Mouse (Mus musculus) erythroid progenitor cell, adult 5-6 weeks (primary cell): ENCODE measurements around the gene Olfr545. TPM values are rescaled to one million over a fixed set of nuclear protein-coding genes. Genes with fewer than 3 reads are reported as not detected.

ENCODE experiments used
- ATAC-seq: replicated peaks from 2 replicates; pipeline ENCODE4 v1.8.0; 2016; ENCODE audit warnings: moderate number of reproducible peaks, mild to moderate bottlenecking, moderate TSS enrichment, inconsistent platforms; ENCODE audit not compliant: poor library complexity, low FRiP score, severe bottlenecking
- total RNA-seq, 2 experiments: library from RNA; stranded (forward) in 1 of 2; stranded (reverse) in 1 of 2; fragments of 150-400 nt in 1 of 2; fragments of 186-747, 209-891 nt in 1 of 2; gene quantifications; 2 replicates each; pipeline versions ENCODE4 v1.2.3 to v1.2.4; 2015 to 2017; ENCODE audit warnings: low replicate concordance in 2 of 2

Gene Olfr545
- total RNA-seq (2015; ENCODE audit: low replicate concordance) = not detected in 2 replicates
- total RNA-seq (2017; ENCODE audit: low replicate concordance) = not detected in 2 replicates

DNA sequence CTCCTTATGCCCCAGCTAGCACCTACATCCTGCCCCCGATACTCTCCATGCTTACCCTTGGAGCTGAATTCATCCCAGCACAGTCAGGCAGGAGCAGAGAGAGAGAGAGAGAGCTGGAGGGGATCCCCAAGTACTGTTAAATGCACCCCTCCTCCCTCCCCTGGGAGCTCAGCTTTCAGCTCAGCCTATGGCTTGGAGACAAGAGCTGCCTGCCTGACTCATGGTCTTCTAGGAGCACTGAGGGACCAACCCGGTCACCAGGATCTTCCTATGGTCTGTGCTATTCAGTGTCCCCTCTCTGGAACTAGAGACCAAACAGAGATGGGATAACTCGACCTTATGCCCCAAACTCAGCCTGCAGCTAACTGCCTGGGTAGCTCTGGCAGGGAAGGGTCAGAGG, at the start of gene Olfr545:
Olfr545 (minus strand) TSS at position 101 of the 400 bp plus-strand sequence.
- ATAC-seq = no peak

DNA sequence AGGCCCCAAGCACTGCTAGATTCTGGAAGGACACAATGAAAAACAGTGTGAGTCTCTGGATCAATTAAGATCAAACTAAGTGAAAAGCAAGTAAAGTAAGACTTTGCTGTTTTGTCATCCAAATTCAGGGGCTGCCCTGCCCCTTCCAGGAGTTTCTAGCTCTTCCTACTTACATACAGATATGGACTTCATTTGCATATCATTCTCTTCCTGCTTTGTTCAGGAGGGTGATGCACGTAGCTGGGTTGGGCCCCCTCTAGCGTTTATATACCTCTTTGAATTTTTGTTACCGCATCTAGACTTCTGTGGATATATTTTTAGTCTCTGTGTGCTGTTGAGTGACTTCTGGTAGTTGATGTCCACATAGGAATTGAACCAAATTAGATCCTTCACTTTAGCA, 41.9 kb upstream of the Olfr545 start:
- ATAC-seq = no peak

DNA sequence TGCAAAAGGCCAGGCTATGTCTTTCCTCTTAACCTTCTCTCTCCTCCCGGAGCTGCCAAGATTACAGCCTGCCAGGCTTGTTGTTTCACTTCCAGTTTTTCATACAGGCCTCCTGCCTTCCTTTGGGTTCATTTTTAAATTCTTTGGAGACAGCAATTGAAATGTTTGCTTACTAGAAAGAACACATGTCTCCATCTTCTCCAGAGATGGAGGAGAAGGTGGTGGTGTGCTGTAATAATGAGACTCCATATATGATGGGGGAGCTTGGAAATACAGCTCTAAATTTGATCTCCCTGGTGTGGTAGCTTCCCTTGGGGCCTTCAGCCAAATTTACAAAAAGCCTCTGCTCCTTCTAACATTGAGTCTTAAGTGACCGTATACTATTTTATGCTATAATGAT, 41.2 kb upstream of the Olfr545 start, which contains the start of gene Olfr548-ps1:
Olfr548-ps1 (plus strand) TSS at position 301 of the 400 bp plus-strand sequence.
- no peak for ATAC-seq

DNA sequence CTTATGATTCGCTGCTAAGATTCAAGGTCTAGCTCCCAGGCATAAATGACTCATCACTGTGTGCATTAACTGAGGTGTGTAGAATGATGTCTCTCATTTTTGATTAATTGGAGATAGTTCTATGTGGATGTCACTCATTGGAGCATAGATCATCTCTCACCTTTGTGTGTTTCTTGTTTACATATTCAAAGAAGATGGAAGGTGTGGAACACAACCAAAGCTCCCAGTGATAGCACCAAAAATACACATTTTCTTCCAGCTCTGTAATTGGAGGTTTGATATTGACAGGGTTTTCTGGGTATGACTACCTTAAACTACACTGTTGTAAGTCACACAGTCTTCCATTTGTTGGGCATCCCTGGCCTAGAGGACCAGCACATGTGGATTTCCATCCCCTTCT, 35.1 kb upstream of the Olfr545 start, which contains the start of gene Olfr547:
Olfr547 (plus strand) TSS at position 301 of the 400 bp plus-strand sequence.
- ATAC-seq = no peak

DNA sequence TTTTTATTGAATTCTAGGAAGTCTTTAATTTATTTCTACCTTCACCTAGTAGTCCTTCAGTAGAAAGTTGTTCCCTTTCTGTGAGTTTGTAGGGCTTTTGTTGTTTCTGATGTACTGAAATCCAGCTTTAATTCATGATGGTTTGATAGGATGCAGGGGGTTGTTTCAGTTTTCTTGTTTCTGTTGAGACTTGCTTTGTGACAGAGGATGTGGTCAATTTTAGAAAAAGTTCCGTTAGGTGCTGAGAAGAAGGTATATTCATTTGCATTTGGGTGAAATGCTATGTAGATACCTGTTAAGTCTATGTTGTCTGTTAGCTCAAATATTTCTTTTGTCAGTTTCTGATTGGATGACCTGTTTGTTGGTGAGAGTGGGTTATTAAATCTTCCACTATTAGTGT, 29.7 kb upstream of the Olfr545 start:
- ATAC-seq = no peak

DNA sequence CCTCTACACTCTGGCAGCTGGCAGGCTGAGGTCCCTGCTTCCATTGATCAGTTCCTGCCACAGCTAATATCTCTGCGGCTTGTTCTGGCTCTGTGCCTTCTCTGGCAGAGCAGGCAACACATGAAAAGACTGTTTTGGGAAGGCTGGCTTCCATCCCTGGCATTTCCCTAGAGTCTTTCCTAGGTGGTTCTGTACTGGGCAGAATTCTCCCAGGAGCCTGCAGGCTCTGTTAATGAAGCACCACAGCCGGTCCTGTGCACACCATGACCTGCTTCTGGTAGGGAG, 17.6 kb upstream of the Olfr545 start:
- no peak for ATAC-seq

DNA sequence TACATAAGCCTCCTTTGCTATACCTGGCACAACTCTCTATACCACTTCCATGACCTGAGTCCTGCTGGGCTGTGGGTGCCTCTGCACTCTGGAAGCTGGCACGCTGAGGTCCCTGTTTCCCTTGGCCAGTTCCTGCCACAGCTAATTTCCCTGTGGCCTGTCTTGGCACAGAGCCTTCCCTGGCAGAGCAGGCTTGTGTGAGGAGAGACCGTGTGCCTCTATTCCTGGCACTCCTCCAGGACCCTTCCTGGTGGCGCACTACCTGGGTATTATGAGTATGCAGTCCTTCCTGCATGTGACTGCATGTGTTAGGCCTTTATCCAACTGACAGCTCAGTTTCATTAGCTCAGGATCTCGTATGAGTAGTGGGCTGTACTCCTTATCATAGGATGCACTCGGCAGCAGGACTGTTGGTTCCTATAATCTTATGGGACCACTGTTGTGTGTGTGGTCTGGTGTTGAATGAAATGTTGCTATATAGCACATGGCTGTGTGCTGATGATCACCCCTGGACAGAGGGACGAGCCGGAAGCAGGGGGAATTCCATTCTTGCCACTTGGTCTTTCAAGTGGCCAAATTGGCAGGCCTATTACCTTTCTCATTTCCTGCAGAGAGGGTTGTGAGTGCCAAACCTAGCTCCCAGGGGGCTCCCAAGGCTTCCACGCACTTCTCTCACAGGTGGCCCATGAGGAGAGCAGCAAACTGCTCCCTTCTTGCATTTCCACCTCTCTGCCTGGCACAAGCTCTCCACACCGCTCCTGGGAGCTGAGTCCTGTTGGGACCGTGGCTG, 17.1 kb upstream of the Olfr545 start:
- no peak for ATAC-seq

DNA sequence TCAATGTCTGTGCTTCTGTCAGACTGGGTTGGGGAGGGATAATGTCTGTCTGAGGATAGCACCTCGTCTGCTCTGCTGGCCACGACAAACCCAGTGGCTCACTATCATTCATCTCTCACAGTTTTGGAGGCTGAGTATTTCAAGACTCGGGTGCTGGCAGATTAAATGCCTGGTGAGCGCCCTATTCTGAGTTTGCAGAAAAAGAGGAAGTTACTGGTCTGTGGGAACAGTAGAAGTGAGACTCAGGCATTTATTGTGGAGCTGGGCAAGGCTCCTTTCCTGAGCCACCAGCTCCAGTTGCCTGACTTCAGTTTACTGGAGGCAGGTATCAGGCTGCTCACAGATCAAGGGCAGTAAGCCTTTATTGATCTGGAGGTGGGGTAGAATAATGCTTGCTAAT, 14.8 kb upstream of the Olfr545 start:
- ATAC-seq = no peak

DNA sequence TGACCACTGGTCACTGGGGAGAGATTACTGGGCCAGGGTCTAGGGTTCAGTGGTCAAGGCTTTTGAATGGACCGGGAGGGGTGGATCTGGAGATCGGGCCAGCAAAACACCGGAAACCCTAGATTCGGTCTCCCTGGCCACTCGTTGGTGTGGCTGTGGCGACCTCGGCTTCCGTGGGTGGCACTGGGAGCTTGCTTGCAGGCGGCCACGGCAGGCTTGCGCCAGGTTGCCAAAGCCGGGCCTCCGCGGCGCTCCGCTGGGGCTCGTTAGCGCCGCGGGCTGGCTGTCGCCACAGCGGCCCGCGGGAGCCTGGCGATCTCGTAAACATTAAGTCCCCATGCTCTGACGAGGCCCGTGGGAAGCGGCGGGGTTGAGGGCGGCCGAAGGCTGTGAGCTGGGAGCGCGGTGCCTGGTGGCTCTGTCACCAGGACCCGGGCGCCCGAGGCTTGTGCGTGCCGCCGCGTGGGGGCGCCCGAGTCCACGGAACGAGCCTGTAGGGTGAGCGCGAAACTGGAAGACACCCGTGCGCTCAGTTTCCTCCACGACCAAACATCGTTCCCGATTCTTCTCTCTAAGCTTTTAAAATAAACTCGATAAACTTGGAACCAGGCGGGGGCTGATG, 13.6 kb upstream of the Olfr545 start:
- ATAC-seq = peak; percentile 72

DNA sequence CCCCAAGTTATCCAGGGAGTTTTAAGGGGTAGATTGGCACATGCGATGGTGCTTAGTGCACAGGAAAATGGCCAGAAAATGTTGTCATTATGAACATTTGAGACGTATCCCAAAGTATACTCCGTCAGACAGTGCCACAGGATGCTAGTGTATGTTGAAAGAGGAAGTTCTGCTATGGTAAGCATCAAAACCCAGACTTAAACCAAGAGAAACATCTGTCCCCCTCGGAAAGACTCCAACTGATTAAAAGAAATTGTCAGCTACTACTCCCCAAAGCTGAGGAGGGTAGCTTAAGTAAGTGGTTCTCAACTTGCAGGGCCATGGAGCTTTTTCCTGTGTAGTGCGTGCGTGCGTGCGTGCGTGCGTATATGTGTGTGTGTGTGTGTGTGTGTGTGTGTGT, 12.6 kb upstream of the Olfr545 start:
- ATAC-seq = no peak

DNA sequence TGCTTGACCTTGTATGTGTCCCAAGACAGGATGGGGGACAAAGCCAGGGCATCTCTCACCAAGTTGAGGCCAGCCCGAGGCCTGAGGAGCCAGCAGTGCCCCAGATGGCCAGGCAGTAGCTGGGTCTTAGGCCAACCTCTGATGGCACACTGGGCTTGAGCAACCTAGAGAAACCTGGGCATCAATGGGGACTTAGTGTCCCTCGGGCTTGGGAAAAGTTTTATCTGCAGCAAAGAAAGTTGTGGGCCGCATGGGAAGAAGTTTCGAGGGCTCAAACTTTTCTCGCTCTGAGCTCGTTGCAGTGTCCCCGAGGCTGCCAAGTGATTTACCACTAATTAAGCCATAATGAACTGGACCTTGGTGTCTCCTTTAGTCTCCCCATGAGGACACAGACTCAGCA, 10.4 kb upstream of the Olfr545 start:
- no peak for ATAC-seq

DNA sequence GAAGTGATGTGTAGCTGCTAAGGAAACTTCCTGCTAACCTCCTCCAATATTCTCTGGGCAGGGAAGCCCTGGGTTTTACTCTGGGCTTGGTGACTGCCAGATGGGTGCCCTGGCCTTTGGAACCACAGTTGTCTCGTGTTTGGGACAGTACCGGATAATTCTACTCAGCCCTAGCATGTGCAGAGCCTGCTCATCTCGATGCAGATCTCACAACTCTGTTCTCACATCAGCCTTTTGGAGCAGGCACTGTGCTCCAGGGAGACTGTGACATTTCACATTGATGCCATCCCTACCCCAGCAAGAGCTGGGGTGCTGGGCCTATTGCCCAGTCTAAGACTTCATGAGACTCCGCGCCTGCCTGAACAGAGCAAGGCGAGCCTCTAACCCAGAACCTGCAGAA, 9.3 kb upstream of the Olfr545 start:
- no peak for ATAC-seq

DNA sequence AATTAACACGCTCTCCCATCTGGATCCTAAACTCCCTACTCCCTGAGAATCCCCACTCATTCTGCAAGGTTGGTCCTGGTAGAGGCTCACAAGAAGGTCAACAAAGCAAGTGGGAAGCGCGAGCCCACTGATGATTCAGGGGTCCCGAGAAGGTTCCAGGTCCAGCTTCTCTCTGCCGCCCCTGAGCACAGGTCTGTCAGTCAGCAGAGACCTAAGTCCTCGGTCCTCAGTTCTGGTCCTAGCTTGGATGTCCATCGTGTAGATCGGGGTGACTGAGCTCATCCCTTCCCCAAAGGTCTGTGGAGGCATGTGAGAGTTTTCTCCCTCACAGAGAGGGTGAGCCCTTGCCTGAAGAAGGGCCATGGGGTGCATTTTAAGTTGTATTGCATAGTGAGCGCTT, 8.7 kb upstream of the Olfr545 start:
- no peak for ATAC-seq

DNA sequence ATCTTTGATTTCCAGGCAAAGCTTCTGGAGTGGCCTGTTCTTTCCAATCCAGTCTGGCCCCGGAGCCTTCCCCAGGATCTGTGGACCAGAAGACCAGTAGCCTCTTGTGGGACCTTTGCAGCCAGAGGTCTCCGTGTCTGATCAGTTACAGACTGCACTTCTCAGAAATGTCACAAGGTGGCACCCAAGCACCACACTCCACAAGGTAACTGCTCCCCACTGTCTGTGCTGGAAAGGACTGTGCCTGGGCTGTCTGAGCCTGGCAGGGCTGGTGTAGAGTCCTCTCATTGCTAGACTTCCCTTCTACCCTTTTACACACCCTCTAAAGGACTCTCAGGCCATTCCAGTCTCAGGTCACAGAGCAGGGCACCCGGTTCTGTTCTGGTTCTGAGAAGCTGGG, 7.5 kb upstream of the Olfr545 start:
- ATAC-seq = peak; percentile 69

DNA sequence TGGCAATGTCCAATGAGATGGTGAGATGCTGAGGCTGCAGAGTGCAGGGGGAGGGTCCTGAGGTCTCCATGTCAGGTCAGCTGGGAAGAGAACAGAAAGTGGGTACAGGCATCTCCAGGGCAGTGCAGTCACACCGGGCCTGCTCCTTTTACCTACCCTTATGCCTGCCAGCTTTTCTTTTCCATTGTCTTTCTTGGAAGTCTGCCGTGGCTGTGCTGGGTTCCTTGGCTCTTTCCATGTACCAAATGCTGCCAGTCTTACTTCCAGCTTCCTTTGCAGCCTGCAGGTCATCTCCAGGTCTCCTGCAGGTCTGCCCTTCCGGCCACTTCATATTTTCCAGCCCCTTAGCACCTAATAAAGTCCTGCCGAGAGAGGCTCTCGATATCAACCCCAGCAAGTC, 2.6 kb upstream of the Olfr545 start:
- no peak for ATAC-seq

DNA sequence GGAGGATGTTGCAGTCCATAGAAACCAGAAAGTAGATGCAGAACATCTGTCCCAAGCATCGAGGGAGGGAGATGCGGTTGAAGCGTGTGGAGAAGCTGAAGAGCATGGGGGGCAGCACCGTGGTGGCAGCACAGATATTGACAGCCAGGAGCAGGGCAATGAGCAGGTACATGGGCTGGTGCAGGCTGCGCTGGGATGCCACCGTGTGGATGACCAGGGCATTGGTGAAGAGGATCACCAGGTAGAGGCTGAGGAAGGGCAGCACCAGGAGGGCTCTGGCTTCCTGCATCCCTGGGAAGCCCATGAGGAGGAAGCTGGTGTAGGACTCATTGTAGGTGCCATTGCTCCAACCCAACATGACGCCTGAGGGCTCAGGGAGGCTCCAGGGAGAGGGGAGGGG, 5.0 kb downstream of the Olfr545 start:
- peak; percentile 71 for ATAC-seq

DNA sequence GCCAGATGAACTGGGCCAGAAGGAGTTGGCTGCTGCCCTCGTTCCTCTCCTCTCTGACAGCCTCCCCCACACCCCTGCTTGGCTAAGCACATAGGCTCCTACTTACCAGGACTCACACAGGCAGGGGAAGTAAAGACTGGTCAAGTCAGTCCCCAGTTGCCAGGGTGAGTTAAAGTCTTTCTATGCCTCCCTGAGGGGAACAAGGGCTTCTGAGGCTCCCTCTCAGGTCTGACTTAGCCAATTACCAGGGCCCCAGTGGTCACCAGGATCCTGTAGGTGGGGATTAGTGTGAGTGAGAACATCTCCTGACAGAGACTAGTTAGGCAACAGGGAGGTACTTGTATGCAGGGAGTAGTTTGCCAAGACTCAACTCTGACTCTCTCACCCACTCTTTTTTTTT, 11.2 kb downstream of the Olfr545 start, which contains the start of gene Olfr544:
Olfr544 (minus strand) TSS at position 153 of the 400 bp plus-strand sequence.
- ATAC-seq = no peak

DNA sequence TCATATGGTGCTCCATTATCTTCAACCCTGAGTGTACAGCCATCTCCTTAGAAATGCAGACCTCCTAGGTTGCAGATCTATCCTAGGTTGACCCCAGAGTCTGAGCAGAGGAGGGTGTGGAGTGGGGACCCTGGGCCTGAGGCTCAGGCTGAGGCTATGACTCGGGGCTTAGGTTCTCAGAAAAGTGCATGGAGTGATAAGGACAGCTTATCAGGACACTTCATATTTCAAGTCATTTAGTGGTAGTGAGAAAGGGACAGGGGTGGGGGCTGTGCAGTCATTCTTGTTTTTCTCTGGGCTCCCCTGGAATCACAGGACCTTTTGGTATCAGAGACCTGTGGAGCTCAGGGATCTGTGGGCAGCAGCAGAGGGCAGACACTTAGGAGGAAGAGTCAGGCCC, 13.3 kb downstream of the Olfr545 start:
- ATAC-seq = no peak

DNA sequence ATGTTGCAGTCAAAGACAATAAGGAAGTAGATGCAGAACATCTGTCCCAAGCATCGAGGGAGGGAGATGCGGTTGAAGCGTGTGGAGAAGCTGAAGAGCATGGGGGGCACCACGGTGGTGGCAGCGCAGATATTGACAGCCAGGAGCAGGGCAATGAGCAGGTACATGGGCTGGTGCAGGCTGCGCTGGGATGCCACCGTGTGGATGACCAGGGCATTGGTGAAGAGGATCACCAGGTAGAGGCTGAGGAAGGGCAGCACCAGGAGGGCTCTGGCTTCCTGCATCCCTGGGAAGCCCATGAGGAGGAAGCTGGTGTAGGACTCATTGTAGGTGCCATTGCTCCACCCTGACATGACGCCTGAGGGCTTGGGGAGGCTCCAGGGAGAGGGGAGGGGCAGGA, 14.6 kb downstream of the Olfr545 start:
- ATAC-seq = peak; percentile 49; the same call in 1 of the 2 replicates

DNA sequence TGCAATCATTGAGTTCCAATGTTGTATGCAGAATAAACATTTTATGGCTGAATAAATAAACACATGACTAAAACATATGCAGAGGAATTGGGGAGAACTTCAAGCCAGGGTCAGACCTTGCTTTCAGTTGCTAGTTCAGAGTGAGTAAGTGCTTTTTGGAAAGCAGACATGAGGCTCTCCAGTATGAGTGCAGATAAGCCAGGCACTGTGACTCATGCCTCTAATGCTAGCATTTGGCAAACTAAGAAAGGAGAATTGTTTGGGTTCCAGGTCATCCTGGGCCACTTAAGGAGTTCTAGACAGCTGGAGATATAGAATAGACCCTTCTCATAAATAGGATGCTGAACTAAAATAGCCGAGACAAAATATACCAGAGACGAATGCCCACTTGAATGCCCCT, 15.7 kb downstream of the Olfr545 start:
- ATAC-seq = no peak

DNA sequence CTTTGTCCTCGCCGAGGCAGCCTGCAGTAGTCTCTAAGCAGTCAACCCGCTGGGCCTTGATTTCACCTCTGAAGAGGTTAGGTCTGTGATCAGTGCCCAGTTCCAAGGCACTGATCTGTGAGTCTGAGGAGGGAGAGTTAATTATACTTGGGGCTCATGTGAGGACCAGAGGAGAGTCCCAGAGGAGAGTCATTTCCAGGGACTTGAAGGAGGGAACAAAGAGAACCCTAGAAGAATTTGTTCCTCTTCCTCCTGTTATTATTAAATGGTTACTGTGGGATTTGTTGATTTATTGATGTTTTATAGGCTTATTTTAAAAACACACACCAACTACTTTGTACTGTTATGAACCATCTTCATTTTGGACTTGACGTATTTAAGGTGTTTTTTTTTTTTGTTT, 17.8 kb downstream of the Olfr545 start, which contains the start of gene Olfr543:
Olfr543 (minus strand) TSS at position 101 of the 400 bp plus-strand sequence.
- no peak for ATAC-seq
